Mouse (Mus musculus) thymus, adult 18-20 months (tissue): ENCODE results near the gene Ppp1r18.

Experiments
- DNase-seq, 2 experiments: peaks; one replicate each; pipeline ENCODE4 v3.0.0; 2022; ENCODE audit warnings: mixed read lengths in 2 of 2

The Ppp1r18 gene

GRCm38 (mm10) chr17:35915538-35916296 lies 50.3 kb downstream of the Ppp1r18 start:
- no peak for DNase-seq

DNA sequence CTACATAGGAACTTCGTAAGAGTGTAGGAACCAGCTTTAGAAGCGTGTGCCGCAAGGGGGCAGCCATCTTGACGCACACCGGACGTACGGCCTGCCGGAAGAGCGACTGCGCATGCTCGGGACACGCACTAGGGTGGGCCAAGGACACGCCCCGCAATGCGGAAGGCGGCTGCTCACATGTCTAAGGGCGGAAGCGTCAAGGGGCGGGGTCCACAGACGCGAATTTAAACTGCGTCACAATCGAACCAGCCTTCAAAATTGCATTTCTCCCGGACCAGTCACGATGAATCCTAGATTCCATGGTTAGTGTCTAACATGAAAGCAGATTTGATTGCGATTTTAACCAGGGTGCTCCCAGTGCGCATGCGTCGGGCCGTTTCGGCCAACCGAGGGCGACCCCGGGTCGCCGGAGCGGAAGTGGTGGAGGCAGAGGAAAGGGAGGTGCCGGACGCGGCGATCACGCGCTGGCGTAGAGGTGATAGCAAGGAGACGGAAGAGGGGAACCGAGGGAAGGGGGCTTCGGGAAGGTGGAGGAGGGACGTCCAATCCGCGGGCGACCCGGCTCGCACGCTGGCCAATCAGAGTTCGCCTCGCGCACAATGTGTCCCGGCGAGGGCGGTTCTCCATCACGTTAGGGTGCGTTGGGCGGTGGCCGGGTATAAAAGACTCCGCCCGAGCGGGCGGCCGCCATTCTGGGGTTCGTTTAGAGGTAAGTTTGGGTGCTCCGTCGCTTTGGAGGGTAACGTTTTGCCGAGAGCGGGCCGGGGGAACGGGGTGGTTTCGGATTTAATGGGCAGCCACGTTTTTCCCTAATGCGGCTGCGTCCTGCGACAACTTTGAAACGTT lies 51.1 kb downstream of the Ppp1r18 start, which contains the start of the genes Mrps18b and Ppp1r10:
Gene Mrps18b, minus strand, starts transcription at position 93 of the 846 bp plus-strand sequence.
Gene Ppp1r10, plus strand, starts transcription at position 138 of the 846 bp plus-strand sequence.
- DNase-seq: peak; percentile 99 to 100

GRCm38 (mm10) chr17:35917143-35917462 lies 51.7 kb downstream of the Ppp1r18 start:
- peak in 1 of 2 experiments; percentile 56 for DNase-seq

GRCm38 (mm10) chr17:35917463-35918251 lies 52.3 kb downstream of the Ppp1r18 start:
- no peak for DNase-seq

- DNase-seq: no peak
Observed at GRCm38 (mm10) chr17:35918276-35919059, 53.1 kb downstream of the Ppp1r18 start.

DNA sequence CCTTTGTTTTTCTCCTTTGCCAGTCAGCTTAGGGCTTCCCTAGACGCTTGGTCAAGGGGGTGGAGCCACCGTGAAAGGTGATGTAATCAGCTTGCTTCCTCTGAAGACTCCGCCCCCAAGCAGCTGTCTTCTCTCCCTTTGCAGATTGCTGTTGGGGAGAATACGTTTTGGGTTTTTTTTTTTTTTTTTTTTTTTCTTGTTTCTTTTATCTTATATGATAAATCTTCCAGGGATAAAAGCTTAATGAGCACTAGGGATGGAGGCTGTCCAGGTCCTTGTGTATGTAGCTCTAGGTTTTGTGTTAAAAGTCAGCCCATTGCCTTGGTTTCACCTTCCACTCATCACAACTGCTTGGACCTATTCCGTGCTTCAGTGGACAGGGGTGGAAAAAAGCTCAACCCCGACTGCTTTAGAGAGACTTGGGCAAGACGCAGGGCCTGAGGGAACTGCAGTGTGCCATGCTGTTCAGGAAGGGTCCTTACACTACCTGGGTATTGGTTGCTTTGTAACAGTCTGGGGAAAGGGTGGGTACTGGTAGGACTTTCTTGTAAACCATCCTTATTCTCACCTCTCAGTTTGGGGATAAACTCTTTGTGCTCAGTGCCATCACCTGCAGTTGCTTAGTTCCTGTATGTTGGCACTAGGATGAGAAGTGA lies 53.8 kb downstream of the Ppp1r18 start:
- DNase-seq: peak; percentile 94 to 97

- DNase-seq: no peak
Observed at GRCm38 (mm10) chr17:35919864-35920301, 54.5 kb downstream of the Ppp1r18 start.

GRCm38 (mm10) chr17:35920384-35920783 lies 55.0 kb downstream of the Ppp1r18 start:
- DNase-seq: no peak

DNA sequence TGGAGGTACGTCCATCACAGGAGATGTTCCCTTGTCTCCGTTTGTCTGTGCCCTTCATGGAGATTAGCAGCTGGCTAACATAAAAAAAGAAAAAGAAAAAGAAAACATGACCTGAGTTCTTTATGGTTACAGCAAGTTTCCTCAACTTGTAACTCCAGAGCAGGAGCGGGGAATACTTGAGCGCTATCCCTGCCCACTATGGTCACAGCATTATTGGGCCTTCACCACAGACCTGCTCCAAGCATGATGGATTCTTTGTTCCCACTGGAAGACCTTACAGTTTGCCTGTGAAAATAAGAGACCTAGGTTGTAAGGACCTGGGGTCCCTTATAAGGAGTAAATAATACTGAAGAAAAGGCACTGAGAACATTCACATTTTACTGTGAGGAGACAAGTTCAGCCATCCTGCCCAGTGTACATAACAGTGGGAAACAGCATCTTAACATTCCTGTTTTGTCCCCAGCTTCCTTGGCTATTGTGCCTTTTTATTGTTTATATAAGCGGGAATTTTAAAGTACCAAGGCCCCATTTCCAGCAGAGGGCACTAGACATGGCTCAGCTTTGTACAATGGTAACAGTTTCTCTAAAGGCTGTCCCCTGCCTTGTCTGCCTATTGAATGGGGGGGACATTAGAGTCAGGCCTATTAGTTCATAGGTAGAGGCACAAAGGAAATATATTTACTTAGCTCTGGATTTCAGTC lies 55.6 kb downstream of the Ppp1r18 start:
- DNase-seq: no peak

GRCm38 (mm10) chr17:35921710-35922109 lies 56.3 kb downstream of the Ppp1r18 start:
- DNase-seq: no peak

- no peak for DNase-seq
Observed at GRCm38 (mm10) chr17:35922566-35922965, 57.2 kb downstream of the Ppp1r18 start.

DNA sequence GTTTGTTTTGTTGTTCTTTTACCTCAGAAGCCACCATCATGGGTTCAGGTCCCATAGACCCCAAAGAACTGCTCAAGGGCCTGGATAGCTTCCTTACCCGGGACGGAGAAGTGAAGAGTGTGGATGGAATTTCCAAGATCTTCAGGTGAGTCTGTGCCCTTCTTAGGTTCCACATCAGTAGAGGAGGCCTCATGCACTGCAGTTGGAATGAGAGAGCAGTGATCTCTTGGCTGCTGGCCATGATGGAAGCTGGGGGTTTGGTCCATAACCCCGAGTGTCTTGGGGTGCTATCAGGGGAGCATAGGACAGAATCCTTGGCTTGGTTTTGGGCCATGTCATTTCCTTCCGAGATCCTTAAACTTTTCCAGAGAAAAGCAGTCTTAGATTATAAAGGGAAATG lies 57.9 kb downstream of the Ppp1r18 start:
- no peak for DNase-seq
